ENCODE assay signal across 38 mouse cellular contexts in genomic region chr17:28472696-28473095, GRCm38 (mm10). TPM values are rescaled to one million over a fixed set of nuclear protein-coding genes. Genes with fewer than 3 reads are reported as not detected.
DNase-seq lines count a peak whose midpoint lies in the region; ATAC-seq lines count a peak whose summit lies in the region.
"Had no signal": no experiment of that assay in that cellular context is flagged by ENCODE, and none has a peak within 500 bp of the region (broad histone marks: within the 10 kb centered on the region; RNA-seq: fewer than 3 reads in every experiment).

No protein-coding gene starts in this region.

- H3K4me1 ChIP-seq in heart, embryonic 15.5 days (replicated peaks), result peaks cover 8% of the 10 kb centered on the region
- H3K4me1 ChIP-seq in heart, embryonic 10.5 days, result peaks cover 11% of the 10 kb centered on the region; the same call in 1 of the 2 replicates
- H3K4me1 ChIP-seq: forebrain, embryonic 15.5 days had no signal

- H3K27me3 ChIP-seq in heart, embryonic 15.5 days, result no peaks in the 10 kb centered on the region
- H3K27me3 ChIP-seq in heart, embryonic 10.5 days (ENCODE audit: insufficient read depth, poor library complexity, severe bottlenecking), result no peaks in the 10 kb centered on the region
- H3K27me3 ChIP-seq: embryonic facial prominence, embryonic 12.5 days; forebrain, embryonic 15.5 days; liver, embryonic 12.5 days; megakaryocyte, embryonic 14.5 days had no signal

- ATAC-seq in heart, embryonic 15.5 days (replicated peaks; ENCODE audit: insufficient number of reproducible peaks, insufficient read depth, low FRiP score, low read depth), result no peak
- ATAC-seq in erythroid progenitor cell, adult 5-6 weeks (replicated peaks; ENCODE audit: low FRiP score, poor library complexity, severe bottlenecking), result no peak
- ATAC-seq: forebrain, embryonic 15.5 days; intestine, postnatal 0 days; liver, embryonic 12.5 days; liver, postnatal 0 days had no signal

- H3K9me3 ChIP-seq in heart, embryonic 15.5 days (replicated peaks), result no peaks in the 10 kb centered on the region
- no peaks in the 10 kb centered on the region for H3K9me3 ChIP-seq in heart, embryonic 10.5 days
- H3K9me3 ChIP-seq: embryonic facial prominence, embryonic 12.5 days; forebrain, embryonic 10.5 days; forebrain, embryonic 15.5 days; liver, embryonic 12.5 days; megakaryocyte, embryonic 14.5 days had no signal

- H3K9ac ChIP-seq in heart, embryonic 15.5 days, result no peak overlapping the region
- H3K9ac ChIP-seq: embryonic facial prominence, embryonic 12.5 days; forebrain, embryonic 15.5 days; hindbrain, embryonic 14.5 days; liver, embryonic 12.5 days; liver, postnatal 0 days had no signal

- no peak for DNase-seq in heart, embryonic 10.5 days (ENCODE audit: low spot score)
- peak; percentile 32 for DNase-seq in ES-CJ7 (ENCODE audit: low read depth, low spot score)
- DNase-seq in ZHBTc4 (ENCODE audit: low read depth, low spot score), result peak; percentile 62
- peak; percentile 34 for DNase-seq in adrenal gland, postnatal 25 days
- DNase-seq in thymus, adult 18-20 months, result no peak
- DNase-seq: cerebellum, adult 9-10 months; cerebellum, postnatal 36 days; embryo, embryonic 11 days; gastrocnemius, postnatal 25 days; heart, adult 18-20 months; heart, postnatal 36 days; kidney, adult 9 months; kidney, postnatal 10 days; layer of hippocampus, postnatal 36 days; left cerebral cortex, postnatal 4 days; liver, postnatal 0 days; lung, postnatal 36 days; midbrain, embryonic 14.5 days; right cerebral cortex, postnatal 25 days; thymus, postnatal 4 days had no signal

- H3K4me2 ChIP-seq in heart, embryonic 15.5 days, result no peak overlapping the region
- H3K4me2 ChIP-seq: embryonic facial prominence, embryonic 12.5 days; forebrain, embryonic 15.5 days; hindbrain, embryonic 14.5 days; liver, embryonic 12.5 days had no signal

- no peak overlapping the region for H3K4me3 ChIP-seq in heart, embryonic 15.5 days
- no peak overlapping the region for H3K4me3 ChIP-seq in heart, embryonic 10.5 days
- H3K4me3 ChIP-seq: embryonic facial prominence, embryonic 12.5 days; forebrain, embryonic 10.5 days; forebrain, embryonic 15.5 days; liver, embryonic 12.5 days had no signal

- WGBS in heart, embryonic 15.5 days, result 26% methylated on average over 5 of the region's 5 CpGs
- 46% methylated on average over 5 of the region's 5 CpGs for WGBS in heart, embryonic 10.5 days

- H3K27ac ChIP-seq in heart, embryonic 15.5 days, result peak overlapping the region; percentile 7; the same call in 1 of the 2 replicates
- no peak overlapping the region for H3K27ac ChIP-seq in heart, embryonic 10.5 days
- H3K27ac ChIP-seq: embryonic facial prominence, embryonic 12.5 days; forebrain, embryonic 10.5 days; forebrain, embryonic 15.5 days; hindbrain, embryonic 14.5 days; liver, embryonic 12.5 days had no signal

- H3K36me3 ChIP-seq in heart, embryonic 15.5 days, result no peaks in the 10 kb centered on the region
- no peaks in the 10 kb centered on the region for H3K36me3 ChIP-seq in heart, embryonic 10.5 days
- H3K36me3 ChIP-seq: embryonic facial prominence, embryonic 12.5 days; forebrain, embryonic 15.5 days; liver, embryonic 12.5 days had no signal

RNA-seq across cellular contexts. Expression of gene Fkbp5, which starts 44.6 kb away (rescaled TPM):
- 16.2 and 33.9 TPM in 2 replicates for polyA plus RNA-seq in heart, embryonic 15.5 days (2015; fragmentation: Nextera tagmentation; extraction: Ambion mirVana)
- polyA plus RNA-seq in heart, embryonic 10.5 days (2016; fragmentation: Nextera tagmentation; extraction: Ambion mirVana), result 16.0 and 21.9 TPM in 2 replicates
- total RNA-seq in adrenal gland, postnatal 25 days (2021), result 55.9 and 60.1 TPM in 2 replicates
- 5.9 and 6.8 TPM in 2 replicates for total RNA-seq in erythroid progenitor cell, adult 5-6 weeks (2015; ENCODE audit: low replicate concordance)
- total RNA-seq in erythroid progenitor cell, adult 5-6 weeks (2017; ENCODE audit: low replicate concordance), result 7.6 and 10.6 TPM in 2 replicates

RNA-seq across cellular contexts. Expression of gene Armc12, which starts 57.9 kb away (rescaled TPM):
- polyA plus RNA-seq in heart, embryonic 15.5 days (2015; fragmentation: Nextera tagmentation; extraction: Ambion mirVana), result not detected in 2 replicates
- 0.10 TPM in 1 of 2 replicates, not detected in the other for polyA plus RNA-seq in heart, embryonic 10.5 days (2016; fragmentation: Nextera tagmentation; extraction: Ambion mirVana)
- total RNA-seq in adrenal gland, postnatal 25 days (2021), result not detected in 2 replicates
- total RNA-seq in erythroid progenitor cell, adult 5-6 weeks (2015; ENCODE audit: low replicate concordance), result not detected in 2 replicates
- total RNA-seq in erythroid progenitor cell, adult 5-6 weeks (2017; ENCODE audit: low replicate concordance), result not detected in 2 replicates
- total RNA-seq: ES-E14; gastrocnemius, adult 18-20 months; gastrocnemius, postnatal 25 days; heart, adult 18-20 months; heart, postnatal 36 days; layer of hippocampus, postnatal 36 days; left cerebral cortex, postnatal 4 days had no signal
- polyA plus RNA-seq: embryonic facial prominence, embryonic 12.5 days; forebrain, embryonic 10.5 days; forebrain, embryonic 15.5 days; frontal cortex, adult 2 months; heart, embryonic 14.5 days; hindbrain, embryonic 14.5 days; intestine, postnatal 0 days; large intestine, adult 2 months; liver, embryonic 12.5 days; liver, postnatal 0 days; lung, embryonic 16.5 days; midbrain, embryonic 14.5 days; neural tube, embryonic 14.5 days; stomach, embryonic 16.5 days; thymus, postnatal 0 days had no signal

Comparison
In these comparisons a context has a peak if more than half of its experiments do, and no peak if none do; other contexts are left out.
1. DNase-seq: peak in ES-CJ7 (single experiment), ZHBTc4 (single experiment) and adrenal gland, postnatal 25 days (single experiment); none in heart, embryonic 10.5 days (single experiment) and thymus, adult 18-20 months (0 of 2).